Mouse (Mus musculus): Measurements from ENCODE around the gene Mrpl58.

GRCm38 (mm10) chr11:115452281-115452860 lies 48.8 kb downstream of the Mrpl58 start:
- TF ChIP-seq CTCF (IDR thresholded peaks at IDR 0.05; ENCODE audit: control insufficient read depth, insufficient read depth, insufficient read length) (no peak), MYOG (IDR thresholded peaks at IDR 0.05; ENCODE audit: control insufficient read depth, extremely low read depth, insufficient read length) (no peak), MAX (IDR thresholded peaks at IDR 0.05) (no peak), USF1 (IDR thresholded peaks at IDR 0.05; ENCODE audit: low read depth) (no peak), MYOD1 (IDR thresholded peaks at IDR 0.05; ENCODE audit: control insufficient read depth, insufficient read length, low read depth) (no peak)
